Mouse (Mus musculus) lung, embryonic 14.5 days (tissue): ENCODE measurements around the gene Abca14. TPM values are rescaled to one million over a fixed set of nuclear protein-coding genes. Genes with fewer than 3 reads are reported as not detected.
A peak's percentile ranks its signal among the peaks of the same experiment; 100 is the strongest.

ENCODE experiments used
- ATAC-seq: fragments of 200-750 bp; cut with Nextera tagmentation; 2 replicates; pipeline ENCODE4 v1.8.0; 2017; ENCODE audit warnings: mild to moderate bottlenecking, moderate TSS enrichment, moderate library complexity; ENCODE audit not compliant: insufficient read depth
- DNase-seq: peaks from one replicate; pipeline ENCODE4 v3.0.0-alpha.2; 2015
- H3K27ac ChIP-seq: fragments of 300-500 bp; sonication (generic); 2 replicates; pipeline ENCODE4 v1.5.1; 2014; ENCODE audit warnings: low read depth, mild to moderate bottlenecking, moderate library complexity
- H3K27me3 ChIP-seq: fragments of 300-500 bp; sonication (generic); 2 replicates; pipeline ENCODE4 v1.6.1; 2014; ENCODE audit warnings: low read length, control low read depth; ENCODE audit not compliant: insufficient read depth
- H3K36me3 ChIP-seq: fragments of 300-500 bp; sonication (generic); 2 replicates; pipeline ENCODE4 v1.6.1; 2014; ENCODE audit warnings: control low read depth; ENCODE audit not compliant: insufficient read depth
- H3K4me1 ChIP-seq: fragments of 300-500 bp; sonication (generic); 2 replicates; pipeline ENCODE4 v1.6.1; 2014; ENCODE audit warnings: antibody characterized with exemption, control low read depth; ENCODE audit not compliant: insufficient read depth
- H3K4me2 ChIP-seq: fragments of 300-500 bp; sonication (generic); 2 replicates; pipeline ENCODE4 v1.6.1; 2014; ENCODE audit warnings: mild to moderate bottlenecking
- H3K4me3 ChIP-seq: fragments of 300-500 bp; sonication (generic); 2 replicates; pipeline ENCODE4 v1.5.1; 2014; ENCODE audit warnings: low read depth, low read length
- H3K9ac ChIP-seq: fragments of 300-500 bp; sonication (generic); 2 replicates; pipeline ENCODE4 v1.6.1; 2014
- H3K9me3 ChIP-seq: fragments of 300-500 bp; sonication (generic); 2 replicates; pipeline ENCODE4 v1.6.1; 2016; ENCODE audit warnings: low read depth, low read length, control low read depth
- CTCF ChIP-seq: IDR thresholded peaks from 2 replicates; pipeline ENCODE4 v1.5.1; 2016; ENCODE audit warnings: antibody characterized with exemption, low read depth
- WGBS: fragments of 180-500 bp; shearing (Covaris S2); extraction: QIAGEN DNeasy Blood & Tissue Kit; methylation state at CpG from one replicate; pipeline ENCODE4 v1.1.7; 2014; 5-methylcytosine and 5-hydroxymethylcytosine counted together
- polyA plus RNA-seq: library from polyadenylated mRNA; unstranded; fragments of >200 nt; fragmentation: Nextera tagmentation; extraction: Ambion mirVana; gene quantifications from 2 replicates; pipeline ENCODE4 v1.2.1, GENCODE M21; 2014

Gene Abca14
- polyA plus RNA-seq, 1 experiment from 2014 or later, result 0.20 TPM

DNA sequence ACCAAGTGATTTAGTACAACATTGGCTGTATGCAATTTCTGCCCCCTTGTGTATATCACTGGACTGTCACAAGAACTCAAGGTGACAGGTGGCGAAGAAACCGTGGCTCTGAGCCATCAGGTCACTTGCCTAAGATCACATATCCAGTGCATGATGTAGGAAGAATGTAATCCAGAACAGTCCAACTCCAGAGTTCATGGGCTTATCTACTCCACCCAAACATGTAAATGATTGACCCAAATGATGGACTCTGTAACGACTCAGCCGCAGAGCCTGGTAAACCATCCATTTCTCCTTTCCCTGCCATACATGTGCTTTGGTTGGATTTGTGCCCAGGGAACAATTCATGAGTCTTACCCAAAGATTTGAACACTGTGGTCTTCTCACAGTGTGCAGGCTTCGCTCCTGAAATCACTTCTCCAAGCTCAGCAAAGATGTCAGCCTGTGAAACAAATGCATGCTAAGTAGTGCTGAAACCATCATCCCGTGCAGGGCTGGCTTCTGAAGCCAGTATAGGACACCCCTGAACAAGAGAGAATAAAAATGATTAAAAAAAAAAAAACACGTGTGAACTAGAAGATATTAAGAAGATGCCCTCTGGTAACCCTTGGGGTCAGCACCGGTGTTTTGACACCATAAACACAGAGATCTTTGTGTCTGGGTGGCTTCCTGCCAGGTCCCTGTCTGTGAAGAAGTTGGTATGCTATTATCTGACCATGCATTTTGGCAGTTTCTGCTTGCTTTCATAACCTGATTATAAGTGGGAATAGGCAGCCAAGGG is 14.2 kb upstream of the Abca14 start:
- 65% methylated on average over 8 of the region's 8 CpGs for WGBS
- no peak overlapping the region for H3K4me3 ChIP-seq
- H3K4me1 ChIP-seq, result no peaks in the 10 kb centered on the region
- no peaks in the 10 kb centered on the region for H3K27me3 ChIP-seq
- no peak for TF ChIP-seq CTCF
- H3K36me3 ChIP-seq, result no peaks in the 10 kb centered on the region
- no peaks in the 10 kb centered on the region for H3K9me3 ChIP-seq
- no peak overlapping the region for H3K4me2 ChIP-seq
- no peak for DNase-seq
- H3K9ac ChIP-seq, result no peak overlapping the region
- no peak for ATAC-seq
- no peak overlapping the region for H3K27ac ChIP-seq

DNA sequence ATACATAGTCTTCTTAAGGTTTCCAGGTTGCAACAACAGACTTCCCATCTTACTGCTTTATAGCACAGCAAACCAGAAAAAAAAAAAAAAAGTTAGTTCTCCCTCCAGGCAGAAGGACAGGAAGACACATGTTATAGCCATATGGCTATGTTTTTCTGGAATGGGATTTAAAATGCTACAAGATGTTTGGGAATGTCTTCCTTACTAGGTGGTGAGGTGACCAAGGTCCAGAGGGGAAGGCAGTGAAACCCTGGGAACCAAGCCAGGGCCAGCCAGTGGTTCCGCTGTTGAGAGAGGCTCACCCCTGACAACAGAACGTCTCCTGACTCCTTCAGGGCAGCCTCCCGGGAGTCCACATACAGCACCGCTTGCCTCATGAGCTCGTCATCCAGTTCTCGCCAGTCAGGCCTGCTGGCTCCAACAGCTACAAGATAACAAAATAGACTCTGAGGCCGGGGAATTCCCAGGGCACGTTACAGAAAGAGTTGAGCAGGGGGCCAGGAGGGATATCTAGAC is 13.6 kb upstream of the Abca14 start:
- Histone ChIP-seq H3K4me1 (no peaks in the 10 kb centered on the region), H3K4me2 (no peak overlapping the region), H3K27me3 (no peaks in the 10 kb centered on the region), H3K9me3 (no peaks in the 10 kb centered on the region), H3K9ac (no peak overlapping the region), H3K27ac (no peak overlapping the region), H3K36me3 (no peaks in the 10 kb centered on the region), H3K4me3 (no peak overlapping the region)
- no peak for TF ChIP-seq CTCF
- DNase-seq, result no peak
- ATAC-seq, result peak; percentile 49; the same call in 1 of the 2 replicates
- 30% methylated on average over 8 of the region's 8 CpGs for WGBS

DNA sequence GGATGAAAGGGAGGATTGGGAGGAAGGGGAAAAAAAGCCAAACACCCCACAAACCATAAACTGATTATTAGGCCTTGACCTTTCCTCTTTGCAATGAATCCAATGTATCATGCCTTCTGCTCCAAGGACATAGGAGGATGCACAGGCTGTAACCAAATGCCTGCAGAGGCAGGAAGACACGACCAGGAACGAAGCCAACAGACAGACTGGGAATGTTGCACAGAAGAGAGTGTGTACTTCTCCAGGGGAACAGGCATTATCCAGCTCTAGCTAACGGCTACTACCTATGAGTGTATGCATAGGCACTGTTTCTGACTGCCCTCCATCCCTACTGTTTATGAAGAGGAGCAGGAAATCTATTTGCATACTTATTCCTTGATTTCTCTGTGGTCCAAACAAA is 11.6 kb upstream of the Abca14 start:
- ATAC-seq (no peak), DNase-seq (no peak)
- Histone ChIP-seq H3K4me3 (no peak overlapping the region), H3K27me3 (no peaks in the 10 kb centered on the region), H3K27ac (no peak overlapping the region), H3K4me1 (no peaks in the 10 kb centered on the region), H3K4me2 (no peak overlapping the region), H3K9ac (no peak overlapping the region), H3K36me3 (no peaks in the 10 kb centered on the region), H3K9me3 (no peaks in the 10 kb centered on the region)
- no peak for TF ChIP-seq CTCF
- 56% methylated on average over 3 of the region's 3 CpGs for WGBS

DNA sequence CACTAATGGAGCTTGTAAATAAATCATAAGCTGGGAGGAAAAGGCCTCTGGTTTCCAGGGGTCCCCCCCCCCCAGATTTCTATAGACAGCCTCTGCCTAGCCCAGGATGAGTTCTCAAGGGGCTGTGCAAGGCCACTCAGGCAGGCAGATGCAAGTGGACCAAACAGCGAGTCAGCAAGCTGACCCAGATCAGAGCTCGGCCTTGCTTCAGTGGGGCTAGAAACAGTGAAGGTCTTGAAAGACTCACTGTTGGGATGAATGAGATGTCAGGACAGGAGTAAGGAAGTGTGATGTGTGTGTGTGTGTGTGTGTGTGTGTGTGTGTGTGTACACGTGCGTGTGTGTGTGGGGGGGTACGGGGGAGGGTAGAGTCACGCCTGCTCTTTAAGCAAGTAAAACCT is 10.9 kb upstream of the Abca14 start:
- H3K9ac ChIP-seq, result no peak overlapping the region
- H3K4me2 ChIP-seq, result no peak overlapping the region
- H3K4me3 ChIP-seq, result no peak overlapping the region
- H3K9me3 ChIP-seq, result no peaks in the 10 kb centered on the region
- H3K27ac ChIP-seq, result no peak overlapping the region
- DNase-seq, result no peak
- WGBS, result 70% methylated on average over 6 of the region's 6 CpGs
- no peaks in the 10 kb centered on the region for H3K27me3 ChIP-seq
- H3K4me1 ChIP-seq, result no peaks in the 10 kb centered on the region
- no peaks in the 10 kb centered on the region for H3K36me3 ChIP-seq
- TF ChIP-seq CTCF, result no peak
- no peak for ATAC-seq

DNA sequence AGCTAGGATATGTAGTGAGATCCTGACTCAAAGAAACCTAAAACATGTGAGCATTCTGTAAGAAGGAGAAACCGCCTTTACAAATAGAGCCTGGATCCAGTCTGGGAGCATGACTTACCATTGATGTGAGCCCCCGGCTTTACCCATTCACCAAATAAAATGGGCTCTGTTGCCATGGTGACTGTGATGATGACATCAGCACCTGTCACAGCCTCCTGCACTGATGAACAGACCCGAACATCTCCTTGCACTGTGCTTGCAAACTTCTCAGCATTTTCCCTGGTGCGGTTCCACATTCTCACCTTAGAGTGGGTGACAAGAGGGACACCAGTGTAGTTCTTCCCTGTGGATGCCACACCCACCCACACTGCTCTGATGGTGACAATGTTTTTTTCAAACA is 8.6 kb upstream of the Abca14 start:
- 77% methylated on average over 4 of the region's 4 CpGs for WGBS
- peaks cover 4% of the 10 kb centered on the region for H3K27me3 ChIP-seq

DNA sequence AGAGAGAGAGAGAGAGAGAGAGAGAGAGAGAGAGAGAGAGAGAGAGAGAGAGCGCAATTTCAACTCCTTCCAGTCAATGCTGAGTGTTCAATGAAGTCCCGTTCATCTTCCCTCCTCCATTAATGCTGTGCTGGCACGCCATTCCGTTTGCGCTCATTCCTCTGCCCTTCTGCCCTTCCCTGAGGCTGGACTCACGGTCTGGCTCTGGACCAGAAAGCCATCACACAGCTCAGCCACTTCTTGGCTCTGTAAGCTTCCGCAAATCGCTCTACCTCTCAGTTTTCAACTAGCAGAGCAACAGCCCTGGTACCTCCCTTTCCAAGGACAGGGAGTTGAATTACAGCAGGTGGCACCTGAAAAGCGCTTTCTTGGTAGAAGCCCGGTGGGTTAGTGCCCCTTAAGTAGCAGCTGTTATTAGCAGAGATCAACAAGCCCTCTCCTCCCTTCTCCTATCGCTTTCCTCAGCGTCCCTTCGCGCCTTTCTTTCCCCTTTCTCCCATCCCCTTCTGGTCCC is 2.5 kb upstream of the Abca14 start:
- Histone ChIP-seq H3K4me2 (peak overlapping the region; percentile 53), H3K9me3 (no peaks in the 10 kb centered on the region), H3K4me1 (no peaks in the 10 kb centered on the region), H3K36me3 (no peaks in the 10 kb centered on the region), H3K9ac (no peak overlapping the region), H3K4me3 (peak overlapping the region; percentile 8), H3K27ac (no peak overlapping the region), H3K27me3 (peaks cover 24% of the 10 kb centered on the region)
- ATAC-seq, result no peak
- 4% methylated on average over 14 of the region's 14 CpGs for WGBS
- peak; percentile 55 for DNase-seq
- TF ChIP-seq CTCF, result no peak

More for the DNA sequence above, 8.6 kb upstream of the Abca14 start:
- no peak overlapping the region for H3K4me3 ChIP-seq
- no peaks in the 10 kb centered on the region for H3K9me3 ChIP-seq
- H3K36me3 ChIP-seq, result no peaks in the 10 kb centered on the region
- no peak for DNase-seq
- no peak for ATAC-seq
- TF ChIP-seq CTCF, result no peak
- H3K9ac ChIP-seq, result no peak overlapping the region
- H3K4me1 ChIP-seq, result no peaks in the 10 kb centered on the region
- no peak overlapping the region for H3K4me2 ChIP-seq
- H3K27ac ChIP-seq, result no peak overlapping the region

DNA sequence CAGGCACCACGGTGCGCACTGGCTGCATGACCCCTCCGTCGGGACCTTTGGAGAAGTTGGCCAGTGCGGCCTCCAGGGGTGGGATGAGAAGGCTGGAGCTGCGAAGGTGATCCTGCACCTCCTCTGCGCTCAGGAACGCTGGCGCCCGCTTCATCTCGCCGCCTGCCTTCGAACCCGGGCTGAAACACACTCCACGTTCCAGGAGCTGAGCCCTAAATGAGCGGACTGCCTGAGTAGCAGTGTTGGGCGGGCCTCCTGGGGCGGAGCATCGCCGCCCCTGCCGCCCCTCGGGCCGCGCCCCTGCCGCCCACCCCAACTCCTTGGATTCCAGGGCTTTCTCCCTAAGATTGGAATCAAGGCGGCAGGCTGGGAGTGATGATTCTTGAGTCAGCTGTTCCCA is 2.0 kb upstream of the Abca14 start, which contains the start of gene Crym:
Gene Crym (minus strand): TSS at position 341 of the 400 bp plus-strand sequence.
- peak within 1 kb of the TSS; percentile 53 for H3K4me2 ChIP-seq
- H3K4me1 ChIP-seq, result no peaks in the 10 kb centered on the region
- H3K36me3 ChIP-seq, result no peaks in the 10 kb centered on the region
- no peaks in the 10 kb centered on the region for H3K9me3 ChIP-seq
- DNase-seq (no peak), ATAC-seq (no peak)
- H3K9ac ChIP-seq, result no peak within 1 kb of the TSS
- H3K27ac ChIP-seq, result no peak within 1 kb of the TSS
- WGBS, result 3% methylated on average over 26 of the region's 26 CpGs
- peak within 1 kb of the TSS; percentile 8 for H3K4me3 ChIP-seq
- TF ChIP-seq CTCF, result no peak
- H3K27me3 ChIP-seq, result peaks cover 24% of the 10 kb centered on the region
